Comparison of ENCODE assay signal across 20 mouse cellular contexts in the genomic region with DNA sequence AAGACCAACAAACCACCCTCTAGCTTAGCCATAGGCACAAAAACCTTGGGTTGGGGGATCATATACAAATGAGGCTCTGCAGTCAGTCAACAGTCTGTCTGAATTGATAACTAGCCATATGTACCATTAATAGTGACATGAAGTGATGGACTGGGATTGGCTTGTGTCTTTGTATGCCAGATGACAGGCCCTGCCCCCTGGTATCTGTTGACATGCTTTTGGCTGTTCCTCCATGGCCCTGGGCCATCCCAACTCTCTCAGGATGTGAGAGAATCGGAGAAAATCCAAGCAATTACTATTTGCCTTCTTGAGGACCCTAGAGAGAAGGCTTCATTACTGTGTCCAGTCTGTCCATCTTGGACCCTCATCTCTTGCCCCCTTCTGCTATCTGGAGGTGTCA.
DNase-seq lines count a peak whose midpoint lies in the region; ATAC-seq lines count a peak whose summit lies in the region.
"Had no signal": no experiment of that assay in that cellular context is flagged by ENCODE, and none has a peak within 500 bp of the region (broad histone marks: within the 10 kb centered on the region; RNA-seq: fewer than 3 reads in every experiment).

No protein-coding gene starts in this region.

- H3K4me2 ChIP-seq in forebrain, embryonic 14.5 days (ENCODE audit: low read length) = no peak overlapping the region
- H3K4me2 ChIP-seq: embryonic facial prominence, embryonic 13.5 days; heart, embryonic 15.5 days; limb, embryonic 15.5 days; liver, embryonic 15.5 days; midbrain, embryonic 12.5 days; stomach, embryonic 15.5 days had no signal

- peaks cover 11% of the 10 kb centered on the region for H3K4me1 ChIP-seq in forebrain, embryonic 14.5 days (ENCODE audit: control insufficient read depth, insufficient read depth, low read length)
- H3K4me1 ChIP-seq in forebrain, embryonic 10.5 days = no peaks in the 10 kb centered on the region
- H3K4me1 ChIP-seq: embryonic facial prominence, embryonic 13.5 days; heart, embryonic 15.5 days; limb, embryonic 15.5 days; liver, embryonic 15.5 days; midbrain, embryonic 12.5 days; stomach, embryonic 15.5 days had no signal

- ATAC-seq in forebrain, embryonic 14.5 days = peak; percentile 71
- ATAC-seq: intestine, postnatal 0 days had no signal

- no peaks in the 10 kb centered on the region for H3K36me3 ChIP-seq in forebrain, embryonic 14.5 days (ENCODE audit: control insufficient read depth, insufficient read depth, low read length)
- H3K36me3 ChIP-seq in forebrain, embryonic 10.5 days (replicated peaks) = no peaks in the 10 kb centered on the region
- H3K36me3 ChIP-seq: embryonic facial prominence, embryonic 13.5 days; heart, embryonic 15.5 days; limb, embryonic 15.5 days; liver, embryonic 15.5 days; midbrain, embryonic 12.5 days; stomach, embryonic 15.5 days had no signal

- WGBS in forebrain, embryonic 14.5 days = 62% methylated on average over 1 of the region's 1 CpGs
- WGBS in forebrain, embryonic 10.5 days = 87% methylated on average over 1 of the region's 1 CpGs

- no peak overlapping the region for H3K4me3 ChIP-seq in forebrain, embryonic 14.5 days (ENCODE audit: low read depth, low read length)
- H3K4me3 ChIP-seq in forebrain, embryonic 10.5 days = no peak overlapping the region
- H3K4me3 ChIP-seq: embryonic facial prominence, embryonic 13.5 days; heart, embryonic 15.5 days; limb, embryonic 15.5 days; liver, embryonic 15.5 days; midbrain, embryonic 12.5 days; myocyte; stomach, embryonic 15.5 days had no signal

- H3K9me3 ChIP-seq in forebrain, embryonic 14.5 days (replicated peaks; ENCODE audit: control insufficient read depth, low read length) = no peaks in the 10 kb centered on the region
- no peaks in the 10 kb centered on the region for H3K9me3 ChIP-seq in forebrain, embryonic 10.5 days
- H3K9me3 ChIP-seq: embryonic facial prominence, embryonic 13.5 days; heart, embryonic 15.5 days; limb, embryonic 15.5 days; liver, embryonic 15.5 days; midbrain, embryonic 12.5 days; stomach, embryonic 15.5 days had no signal

- intact Hi-C loops in left cerebral cortex, postnatal 4 days (cut with DNase I) = no loop called here
- intact Hi-C loops in left cerebral cortex, postnatal 36 days (cut with DNase I) = no loop called here

- no peak overlapping the region for H3K9ac ChIP-seq in forebrain, embryonic 14.5 days (ENCODE audit: low read length)
- H3K9ac ChIP-seq: embryonic facial prominence, embryonic 13.5 days; heart, embryonic 15.5 days; limb, embryonic 15.5 days; liver, embryonic 15.5 days; midbrain, embryonic 12.5 days; stomach, embryonic 15.5 days had no signal

- peak overlapping the region; percentile 50 for H3K27ac ChIP-seq in forebrain, embryonic 14.5 days (ENCODE audit: low read depth, low read length)
- H3K27ac ChIP-seq in forebrain, embryonic 10.5 days = no peak overlapping the region
- H3K27ac ChIP-seq: embryonic facial prominence, embryonic 13.5 days; heart, embryonic 15.5 days; limb, embryonic 15.5 days; liver, embryonic 15.5 days; midbrain, embryonic 12.5 days; stomach, embryonic 15.5 days had no signal

- H3K27me3 ChIP-seq in forebrain, embryonic 14.5 days (replicated peaks; ENCODE audit: control insufficient read depth, insufficient read depth, low read length) = no peaks in the 10 kb centered on the region
- H3K27me3 ChIP-seq in forebrain, embryonic 10.5 days (ENCODE audit: poor library complexity, severe bottlenecking) = no peaks in the 10 kb centered on the region
- H3K27me3 ChIP-seq: CH12.LX; embryonic facial prominence, embryonic 13.5 days; heart, embryonic 15.5 days; limb, embryonic 15.5 days; liver, embryonic 15.5 days; midbrain, embryonic 12.5 days; stomach, embryonic 15.5 days had no signal

- DNase-seq in forebrain, embryonic 14.5 days (ENCODE audit: low spot score) = peak; percentile 70
- no peak for DNase-seq in forebrain, embryonic 10.5 days (ENCODE audit: extremely low spot score, low spot score)
- DNase-seq in left cerebral cortex, postnatal 4 days = peak; percentile 87
- no peak for DNase-seq in left cerebral cortex, postnatal 36 days (ENCODE audit: low spot score in 2 of 2)
- DNase-seq in cerebellum, adult 9-11 months = peak; percentile 52
- DNase-seq in ovary, postnatal 36 days (ENCODE audit: low spot score) = no peak
- DNase-seq in layer of hippocampus, postnatal 25 days (ENCODE audit: extremely low spot score in 1 of 2, low spot score in 1 of 2) = no peak
- DNase-seq: gastrocnemius, postnatal 25 days; right cerebral cortex, postnatal 25 days; thymus, adult 18-20 months; thymus, postnatal 4 days had no signal

Comparison
In these comparisons a context has a peak if more than half of its experiments do, and no peak if none do; other contexts are left out.
1. DNase-seq: peak in forebrain, embryonic 14.5 days (single experiment), left cerebral cortex, postnatal 4 days (single experiment) and cerebellum, adult 9-11 months (single experiment); none in forebrain, embryonic 10.5 days (single experiment), left cerebral cortex, postnatal 36 days (0 of 2), ovary, postnatal 36 days (single experiment) and layer of hippocampus, postnatal 25 days (0 of 2).